Mouse (Mus musculus) forebrain, embryonic 12.5 days (tissue): ENCODE data around the gene Ap3d1. TPM values are rescaled to one million over a fixed set of nuclear protein-coding genes. Genes with fewer than 3 reads are reported as not detected.

ENCODE experiments used
- ATAC-seq: fragments of 200-750 bp; cut with Nextera tagmentation; 2 replicates; pipeline ENCODE4 v1.8.0; 2017; ENCODE audit warnings: moderate TSS enrichment; ENCODE audit not compliant: low FRiP score
- H3K27ac ChIP-seq: fragments of 300-500 bp; sonication (generic); 2 replicates; pipeline ENCODE4 v1.5.1; 2016; ENCODE audit warnings: mild to moderate bottlenecking
- H3K27me3 ChIP-seq: fragments of 300-500 bp; sonication (generic); 2 replicates; pipeline ENCODE4 v1.6.1; 2016; ENCODE audit warnings: mild to moderate bottlenecking
- H3K36me3 ChIP-seq: fragments of 300-500 bp; sonication (generic); replicated peaks from 2 replicates; pipeline ENCODE4 v1.6.1; 2016; ENCODE audit warnings: mild to moderate bottlenecking
- H3K4me1 ChIP-seq: fragments of 300-500 bp; sonication (generic); 2 replicates; pipeline ENCODE4 v1.6.1; 2016
- H3K4me2 ChIP-seq: fragments of 300-500 bp; sonication (generic); 2 replicates; pipeline ENCODE4 v1.6.1; 2016; ENCODE audit warnings: mild to moderate bottlenecking, moderate library complexity
- H3K4me3 ChIP-seq: fragments of 300-500 bp; sonication (generic); replicated peaks from 2 replicates; pipeline ENCODE4 v1.5.1; 2016; ENCODE audit warnings: mild to moderate bottlenecking
- H3K9ac ChIP-seq: fragments of 300-500 bp; sonication (generic); 2 replicates; pipeline ENCODE4 v1.6.1; 2016; ENCODE audit warnings: mild to moderate bottlenecking
- H3K9me3 ChIP-seq: fragments of 300-500 bp; sonication (generic); 2 replicates; pipeline ENCODE4 v1.6.1; 2016
- WGBS: fragments of 180-500 bp; shearing (Covaris S2); methylation state at CpG from one replicate; pipeline ENCODE4 v1.1.7; 2016; 5-methylcytosine and 5-hydroxymethylcytosine counted together
- polyA plus RNA-seq: library from polyadenylated mRNA; unstranded; fragments of >200 nt; fragmentation: Nextera tagmentation; extraction: Ambion mirVana; gene quantifications from 2 replicates; pipeline ENCODE4 v1.2.1, GENCODE M21; 2016

Ap3d1 gene
- polyA plus RNA-seq, 1 experiment from 2014 or later, result 87.5 TPM

DNA sequence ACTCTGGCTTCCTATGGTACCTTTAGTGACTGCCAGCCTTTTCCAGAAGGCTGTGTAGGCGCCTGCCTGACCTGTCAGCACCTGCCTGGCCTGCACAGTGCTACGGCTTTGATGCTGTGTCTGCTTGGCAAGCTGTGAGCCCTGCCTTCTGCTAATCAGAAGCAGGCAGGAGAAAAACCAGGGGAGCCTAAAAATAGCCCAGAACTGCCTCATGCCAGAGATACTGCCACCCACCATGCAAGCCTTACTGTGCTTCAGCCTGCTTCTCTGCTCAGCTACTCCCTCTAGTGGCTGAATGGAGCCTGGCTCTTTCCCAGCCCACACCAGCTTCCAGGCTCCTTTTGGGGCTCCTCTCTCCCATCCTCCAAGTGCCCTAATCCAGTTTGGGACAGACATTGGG lies 32.5 kb upstream of the Ap3d1 start:
- H3K27me3 ChIP-seq, result no peaks in the 10 kb centered on the region
- H3K4me1 ChIP-seq, result no peaks in the 10 kb centered on the region
- ATAC-seq, result peak; percentile 69
- peaks cover 100% of the 10 kb centered on the region for H3K36me3 ChIP-seq
- H3K4me2 ChIP-seq, result no peak overlapping the region
- H3K9me3 ChIP-seq, result no peaks in the 10 kb centered on the region
- no peak overlapping the region for H3K4me3 ChIP-seq
- H3K9ac ChIP-seq, result no peak overlapping the region
- H3K27ac ChIP-seq, result peak overlapping the region; percentile 42; the same call in 1 of the 2 replicates
- WGBS, result 70% methylated on average over 2 of the region's 2 CpGs

DNA sequence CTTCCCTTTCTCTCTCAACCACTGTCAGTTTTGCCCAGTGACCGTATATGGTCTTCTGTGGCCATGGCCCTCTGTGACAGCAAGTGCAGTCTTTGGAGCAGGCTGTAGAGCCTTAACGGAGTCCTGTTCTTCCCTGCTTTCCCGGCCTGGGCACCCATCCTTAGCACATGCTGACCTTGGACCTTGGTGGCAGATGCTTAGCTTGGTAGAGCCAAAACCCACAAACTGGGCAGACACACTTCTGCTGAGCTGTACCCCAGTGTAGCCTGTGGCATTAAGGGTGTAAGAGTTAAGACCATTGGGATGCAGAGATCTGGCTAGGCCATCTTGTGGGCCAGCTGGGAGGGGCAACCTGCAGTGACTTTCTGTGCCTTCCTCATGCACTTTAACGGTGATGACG lies 31.8 kb upstream of the Ap3d1 start:
- H3K4me1 ChIP-seq, result no peaks in the 10 kb centered on the region
- H3K4me3 ChIP-seq, result no peak overlapping the region
- H3K27ac ChIP-seq, result no peak overlapping the region; the same call in 1 of the 2 replicates
- no peaks in the 10 kb centered on the region for H3K9me3 ChIP-seq
- 88% methylated on average over 5 of the region's 5 CpGs for WGBS
- no peak overlapping the region for H3K4me2 ChIP-seq
- H3K9ac ChIP-seq, result no peak overlapping the region
- no peaks in the 10 kb centered on the region for H3K27me3 ChIP-seq
- ATAC-seq, result no peak
- H3K36me3 ChIP-seq, result peaks cover 97% of the 10 kb centered on the region

DNA sequence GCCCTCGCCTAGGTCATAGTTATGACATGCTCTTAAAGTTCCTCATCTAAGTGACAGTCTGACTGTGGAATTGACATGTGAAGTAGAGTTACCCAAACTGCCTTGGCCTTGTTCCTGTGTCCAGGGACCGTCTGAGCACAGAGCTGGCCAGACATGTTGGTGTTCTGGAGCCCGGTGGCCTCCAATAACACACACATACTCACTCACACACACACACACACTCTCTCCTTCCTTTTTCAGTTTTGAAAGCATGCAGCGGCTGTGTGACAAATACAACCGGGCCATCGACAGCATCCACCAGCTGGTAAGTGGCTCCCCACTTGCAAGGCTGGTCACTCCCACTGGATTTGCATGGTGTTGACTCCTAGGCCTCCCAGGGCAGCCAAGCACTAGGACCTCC lies 26.3 kb upstream of the Ap3d1 start:
- Histone ChIP-seq H3K9ac (no peak overlapping the region), H3K27me3 (no peaks in the 10 kb centered on the region), H3K4me1 (no peaks in the 10 kb centered on the region), H3K4me2 (no peak overlapping the region), H3K4me3 (no peak overlapping the region), H3K9me3 (no peaks in the 10 kb centered on the region), H3K36me3 (peaks cover 85% of the 10 kb centered on the region), H3K27ac (no peak overlapping the region)
- ATAC-seq, result no peak
- 91% methylated on average over 6 of the region's 6 CpGs for WGBS

DNA sequence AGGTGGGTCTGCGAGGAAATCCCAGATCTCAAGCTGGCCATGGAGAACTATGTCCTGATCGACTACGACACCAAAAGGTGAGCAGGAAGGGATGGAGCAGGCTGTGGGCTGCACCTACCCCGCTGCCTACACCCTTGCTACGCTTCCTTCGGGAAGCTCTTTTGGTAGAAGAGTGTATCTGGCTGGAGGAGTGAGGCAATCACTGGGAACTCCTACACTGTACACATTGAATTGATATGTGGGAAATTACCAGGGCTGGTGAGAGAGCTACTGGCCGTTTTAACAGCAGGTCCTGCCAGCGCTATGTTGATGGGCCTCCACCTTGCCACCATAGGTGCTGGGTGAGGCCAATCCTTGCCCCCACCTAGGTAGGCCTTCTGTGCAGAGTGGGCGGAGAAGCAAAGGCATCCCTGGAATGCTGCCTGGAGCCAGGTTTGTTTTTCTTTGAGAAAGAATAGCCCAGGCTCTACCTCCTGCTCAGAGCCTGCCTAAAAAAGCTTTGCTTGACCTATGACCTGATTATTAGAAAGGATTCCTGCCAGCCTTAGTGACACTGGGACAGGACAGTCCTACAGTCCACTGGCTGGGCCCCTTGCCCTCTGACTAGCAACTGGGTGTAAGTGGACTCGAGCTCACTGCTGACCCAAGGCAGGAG lies 24.2 kb upstream of the Ap3d1 start:
- no peak overlapping the region for H3K4me2 ChIP-seq
- H3K9me3 ChIP-seq, result no peaks in the 10 kb centered on the region
- no peak overlapping the region; the same call in 1 of the 2 replicates for H3K27ac ChIP-seq
- H3K4me1 ChIP-seq, result peaks cover 5% of the 10 kb centered on the region; the same call in 1 of the 2 replicates
- peaks cover 64% of the 10 kb centered on the region for H3K36me3 ChIP-seq
- no peak overlapping the region for H3K4me3 ChIP-seq
- H3K9ac ChIP-seq, result no peak overlapping the region
- 85% methylated on average over 10 of the region's 10 CpGs for WGBS
- ATAC-seq, result no peak
- H3K27me3 ChIP-seq, result no peaks in the 10 kb centered on the region

DNA sequence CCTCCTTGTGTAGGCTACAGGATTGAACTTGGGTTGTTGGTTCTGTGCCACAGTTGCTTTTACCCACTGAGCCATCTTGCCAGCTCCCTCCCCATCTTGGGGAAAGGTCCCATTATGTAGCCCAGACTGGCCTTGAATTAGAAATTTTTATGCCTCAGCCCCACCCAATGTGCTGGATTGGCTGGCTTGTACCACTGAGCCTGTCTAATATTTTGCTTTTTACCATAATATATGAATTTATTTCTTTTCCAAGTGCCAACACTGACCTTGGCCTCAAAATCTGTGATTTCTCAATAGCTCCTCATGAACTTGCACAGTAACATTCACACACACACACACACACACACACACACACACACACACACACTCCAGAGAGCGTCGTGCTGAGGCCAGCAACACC lies 23.7 kb upstream of the Ap3d1 start:
- Histone ChIP-seq H3K4me2 (no peak overlapping the region), H3K27me3 (no peaks in the 10 kb centered on the region), H3K9ac (no peak overlapping the region), H3K9me3 (no peaks in the 10 kb centered on the region), H3K4me1 (peaks cover 10% of the 10 kb centered on the region; the same call in 1 of the 2 replicates), H3K36me3 (peaks cover 59% of the 10 kb centered on the region), H3K27ac (no peak overlapping the region; the same call in 1 of the 2 replicates), H3K4me3 (no peak overlapping the region)
- no peak for ATAC-seq
- 98% methylated on average over 2 of the region's 2 CpGs for WGBS

DNA sequence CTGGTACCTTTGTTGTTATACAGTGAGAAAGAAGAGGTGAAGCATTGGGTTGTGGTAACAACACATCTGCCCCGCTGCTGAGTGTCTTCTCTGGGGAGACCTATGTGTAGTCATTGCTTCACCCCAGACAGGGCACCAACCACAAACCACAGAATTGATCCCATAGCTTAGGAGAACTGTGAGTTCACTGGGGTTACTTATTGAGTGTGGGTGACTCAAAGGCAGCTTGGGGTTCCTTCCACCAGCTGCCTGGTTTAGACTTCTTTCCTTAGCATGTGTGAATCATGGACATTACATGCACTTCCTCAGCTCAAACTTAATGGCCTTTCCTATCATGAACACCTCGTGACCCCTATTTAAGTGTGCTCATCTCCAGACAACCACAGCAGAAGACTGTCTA lies 21.4 kb upstream of the Ap3d1 start:
- WGBS, result 96% methylated on average over 2 of the region's 2 CpGs
- ATAC-seq, result no peak
- Histone ChIP-seq H3K4me3 (no peak overlapping the region), H3K27me3 (no peaks in the 10 kb centered on the region), H3K4me1 (peaks cover 25% of the 10 kb centered on the region; the same call in 1 of the 2 replicates), H3K27ac (no peak overlapping the region), H3K36me3 (peaks cover 39% of the 10 kb centered on the region), H3K9me3 (no peaks in the 10 kb centered on the region), H3K9ac (no peak overlapping the region), H3K4me2 (no peak overlapping the region)

DNA sequence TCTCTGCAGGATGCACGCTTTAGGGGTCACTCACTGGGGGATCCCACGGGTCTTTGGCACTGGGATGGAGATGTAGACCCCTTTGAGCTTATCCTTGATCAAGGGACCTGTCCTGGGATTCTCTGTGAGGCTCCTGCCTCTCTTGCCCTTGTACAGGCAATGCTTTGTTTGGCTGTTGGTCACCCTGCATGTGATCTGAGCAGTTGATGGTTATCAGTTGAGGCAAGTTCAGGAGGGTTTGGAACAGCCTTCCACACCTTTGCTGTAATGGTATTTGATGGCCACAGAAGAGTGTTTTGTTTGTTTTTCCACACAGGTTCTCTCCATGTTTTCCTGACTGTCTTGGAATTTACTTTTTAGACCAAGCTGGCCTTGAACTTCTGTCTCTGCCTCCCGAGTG lies 19.8 kb upstream of the Ap3d1 start:
- Histone ChIP-seq H3K9me3 (no peaks in the 10 kb centered on the region), H3K27ac (no peak overlapping the region), H3K4me3 (no peak overlapping the region), H3K36me3 (peaks cover 24% of the 10 kb centered on the region), H3K4me2 (no peak overlapping the region), H3K4me1 (peaks cover 41% of the 10 kb centered on the region), H3K27me3 (no peaks in the 10 kb centered on the region), H3K9ac (no peak overlapping the region)
- WGBS, result 81% methylated on average over 3 of the region's 3 CpGs
- ATAC-seq, result no peak

DNA sequence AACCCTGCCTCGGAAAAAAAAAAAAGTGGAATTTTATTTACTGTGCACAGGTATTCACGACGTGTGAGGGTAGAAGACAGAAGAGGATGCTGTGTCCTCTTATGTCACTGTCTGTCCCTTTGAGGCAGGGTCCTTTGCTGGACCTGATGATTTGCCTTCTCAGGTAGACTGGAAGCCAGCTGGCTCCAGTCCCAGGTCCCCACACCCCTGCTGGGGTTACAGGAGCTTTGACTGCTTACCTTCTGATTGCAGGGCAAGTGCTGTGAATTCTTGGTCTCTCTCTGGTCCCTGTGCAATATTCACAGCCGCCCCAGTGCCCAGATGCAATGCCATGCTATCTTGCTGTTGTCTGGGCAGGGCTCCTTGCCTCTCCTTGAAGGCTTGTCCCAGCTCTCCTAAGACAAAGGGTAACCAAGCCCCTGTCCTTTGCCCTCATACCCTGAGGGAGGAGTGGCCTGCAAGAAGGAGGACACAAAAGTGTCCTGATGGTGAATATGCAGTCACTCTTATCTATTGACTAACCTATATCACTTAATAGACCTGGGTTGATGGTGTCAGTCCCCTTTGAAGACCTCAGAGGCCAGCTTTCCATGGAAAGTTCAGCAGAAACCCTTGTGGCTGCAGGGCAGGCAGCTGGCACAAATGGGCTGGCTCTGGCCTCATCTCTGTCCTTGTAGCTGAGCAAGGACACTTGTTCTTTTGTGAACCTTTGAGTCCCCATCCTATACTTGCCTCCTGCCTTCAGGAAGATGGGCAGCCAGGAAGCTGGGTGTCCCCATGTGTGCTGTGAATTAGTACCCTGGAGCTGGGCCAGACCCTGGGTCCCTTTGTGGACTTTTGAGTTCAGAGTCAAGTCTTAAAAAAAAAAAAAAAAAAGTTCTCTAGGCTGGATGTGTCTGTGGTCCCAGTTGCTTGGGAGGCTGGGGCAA lies 18.8 kb upstream of the Ap3d1 start:
- Histone ChIP-seq H3K9ac (no peak overlapping the region), H3K4me1 (peaks cover 51% of the 10 kb centered on the region), H3K9me3 (no peaks in the 10 kb centered on the region), H3K27me3 (no peaks in the 10 kb centered on the region), H3K4me2 (no peak overlapping the region), H3K36me3 (peaks cover 15% of the 10 kb centered on the region), H3K27ac (no peak overlapping the region), H3K4me3 (no peak overlapping the region)
- no peak for ATAC-seq
- 93% methylated on average over 4 of the region's 4 CpGs for WGBS

DNA sequence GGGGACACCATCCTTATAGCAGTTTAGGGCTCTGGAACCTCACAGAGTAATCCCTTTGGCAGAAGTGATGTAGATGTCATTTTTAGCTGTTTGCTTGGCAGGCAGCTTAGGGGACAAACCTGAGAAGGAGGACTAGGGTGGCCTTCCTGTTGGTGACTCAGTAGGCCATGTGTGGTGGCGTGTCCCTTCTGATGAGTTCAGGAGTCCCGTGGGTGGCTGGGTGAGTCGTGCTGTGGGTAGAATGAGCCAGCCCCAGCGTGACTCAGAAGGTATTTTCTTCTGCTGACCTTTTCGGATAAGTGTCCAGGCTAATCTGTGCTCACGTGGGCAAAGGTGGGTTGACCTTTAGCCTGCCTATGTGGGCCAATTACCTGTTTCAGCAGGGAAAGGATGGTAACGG lies 16.6 kb upstream of the Ap3d1 start:
- WGBS, result 92% methylated on average over 7 of the region's 7 CpGs
- Histone ChIP-seq H3K4me2 (no peak overlapping the region), H3K9me3 (no peaks in the 10 kb centered on the region), H3K9ac (0 out of 2 replicates have a peak overlapping the region, but pooled peaks have one; percentile 8), H3K27ac (no peak overlapping the region), H3K4me3 (no peak overlapping the region), H3K27me3 (no peaks in the 10 kb centered on the region), H3K4me1 (peaks cover 53% of the 10 kb centered on the region), H3K36me3 (no peaks in the 10 kb centered on the region; the same call in 1 of the 2 replicates)
- ATAC-seq, result no peak

DNA sequence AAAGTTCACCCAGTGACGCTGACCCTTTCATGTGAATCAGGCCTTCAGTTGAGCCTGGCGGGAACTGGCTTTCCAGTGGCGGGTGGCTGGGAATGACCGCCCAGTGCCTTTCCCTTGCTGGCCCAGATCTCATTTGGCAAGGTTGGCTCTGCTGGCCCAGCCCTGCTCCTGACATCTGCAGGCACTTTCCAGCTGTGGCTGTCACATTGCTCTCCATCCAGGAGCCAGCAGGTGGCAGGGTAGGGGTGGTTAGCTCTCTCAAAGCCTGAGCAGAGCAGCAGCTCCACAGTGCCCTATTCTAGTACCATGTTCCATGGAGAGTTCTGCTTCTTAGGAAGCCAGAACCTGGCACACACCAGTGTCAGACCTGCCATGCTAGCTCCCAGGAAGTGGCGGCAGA lies 15.7 kb upstream of the Ap3d1 start:
- no peak overlapping the region for H3K4me3 ChIP-seq
- no peak overlapping the region for H3K27ac ChIP-seq
- H3K36me3 ChIP-seq, result no peaks in the 10 kb centered on the region; the same call in 1 of the 2 replicates
- 0 out of 2 replicates have a peak overlapping the region, but pooled peaks have one; percentile 98 for H3K4me2 ChIP-seq
- WGBS, result 41% methylated on average over 5 of the region's 5 CpGs
- H3K9ac ChIP-seq, result 0 out of 2 replicates have a peak overlapping the region, but pooled peaks have one; percentile 27
- no peaks in the 10 kb centered on the region for H3K9me3 ChIP-seq
- no peak for ATAC-seq
- H3K4me1 ChIP-seq, result peaks cover 53% of the 10 kb centered on the region
- no peaks in the 10 kb centered on the region for H3K27me3 ChIP-seq

DNA sequence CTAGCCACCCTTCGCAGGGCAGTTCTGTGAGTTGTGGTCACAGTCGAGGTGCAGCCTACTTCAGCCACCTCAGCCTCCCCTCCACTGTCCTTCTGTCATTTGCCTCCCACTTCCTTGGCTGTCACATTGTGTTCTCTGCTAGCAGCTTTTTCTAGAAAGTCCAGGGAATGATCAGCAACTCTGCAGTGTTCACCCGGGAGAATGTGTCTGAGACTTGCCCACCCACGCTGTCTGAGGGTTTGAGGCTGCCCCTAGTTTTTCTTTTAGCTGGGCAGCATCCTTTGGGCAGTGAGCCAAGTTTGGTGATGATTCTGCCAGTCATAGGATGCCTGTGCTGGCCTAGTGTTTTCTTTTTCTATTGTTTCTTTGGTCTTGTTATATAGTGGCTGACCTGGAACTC lies 14.9 kb upstream of the Ap3d1 start:
- Histone ChIP-seq H3K4me3 (peak overlapping the region; percentile 99), H3K9me3 (no peaks in the 10 kb centered on the region), H3K9ac (peak overlapping the region; percentile 21; the same call in 1 of the 2 replicates), H3K36me3 (no peaks in the 10 kb centered on the region; the same call in 1 of the 2 replicates), H3K4me1 (peaks cover 59% of the 10 kb centered on the region), H3K27ac (no peak overlapping the region), H3K4me2 (peak overlapping the region; percentile 98), H3K27me3 (no peaks in the 10 kb centered on the region)
- no peak for ATAC-seq
- WGBS, result 83% methylated on average over 4 of the region's 4 CpGs

DNA sequence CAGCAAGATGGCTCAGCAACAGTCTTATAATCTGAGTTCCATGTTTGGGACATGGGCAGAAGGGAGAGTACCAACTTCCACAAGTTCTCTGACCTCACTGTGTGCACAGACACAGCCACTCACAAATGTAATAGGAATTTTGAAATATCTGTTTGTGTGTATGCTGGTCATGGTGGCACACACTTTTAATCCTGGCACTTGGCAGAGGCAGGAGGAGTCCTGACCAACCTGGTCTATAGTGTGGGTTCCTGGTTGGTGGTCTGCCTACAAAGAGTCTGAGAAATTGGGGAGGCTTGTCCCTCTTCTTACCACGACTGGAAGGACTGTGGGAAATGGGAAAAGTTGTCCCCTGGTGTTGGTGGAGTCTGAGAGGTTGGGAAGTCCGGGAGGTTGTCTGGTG lies 14.4 kb upstream of the Ap3d1 start:
- ATAC-seq, result no peak
- no peaks in the 10 kb centered on the region for H3K27me3 ChIP-seq
- H3K9ac ChIP-seq, result peak overlapping the region; percentile 98
- H3K9me3 ChIP-seq, result no peaks in the 10 kb centered on the region
- no peaks in the 10 kb centered on the region; the same call in 1 of the 2 replicates for H3K36me3 ChIP-seq
- no peak overlapping the region for H3K27ac ChIP-seq
- peak overlapping the region; percentile 98 for H3K4me2 ChIP-seq
- peaks cover 59% of the 10 kb centered on the region for H3K4me1 ChIP-seq
- peak overlapping the region; percentile 99 for H3K4me3 ChIP-seq
- 63% methylated on average over 2 of the region's 2 CpGs for whole genome bisulfite sequencing
